Mouse (Mus musculus): ENCODE results near the gene Irf2bp1. TPM values are rescaled to one million over a fixed set of nuclear protein-coding genes. Genes with fewer than 3 reads are reported as not detected.

Irf2bp1 gene
- polyA plus RNA-seq (2012; rRNA removed) = 68.3 and 79.2 TPM in 2 replicates

DNA sequence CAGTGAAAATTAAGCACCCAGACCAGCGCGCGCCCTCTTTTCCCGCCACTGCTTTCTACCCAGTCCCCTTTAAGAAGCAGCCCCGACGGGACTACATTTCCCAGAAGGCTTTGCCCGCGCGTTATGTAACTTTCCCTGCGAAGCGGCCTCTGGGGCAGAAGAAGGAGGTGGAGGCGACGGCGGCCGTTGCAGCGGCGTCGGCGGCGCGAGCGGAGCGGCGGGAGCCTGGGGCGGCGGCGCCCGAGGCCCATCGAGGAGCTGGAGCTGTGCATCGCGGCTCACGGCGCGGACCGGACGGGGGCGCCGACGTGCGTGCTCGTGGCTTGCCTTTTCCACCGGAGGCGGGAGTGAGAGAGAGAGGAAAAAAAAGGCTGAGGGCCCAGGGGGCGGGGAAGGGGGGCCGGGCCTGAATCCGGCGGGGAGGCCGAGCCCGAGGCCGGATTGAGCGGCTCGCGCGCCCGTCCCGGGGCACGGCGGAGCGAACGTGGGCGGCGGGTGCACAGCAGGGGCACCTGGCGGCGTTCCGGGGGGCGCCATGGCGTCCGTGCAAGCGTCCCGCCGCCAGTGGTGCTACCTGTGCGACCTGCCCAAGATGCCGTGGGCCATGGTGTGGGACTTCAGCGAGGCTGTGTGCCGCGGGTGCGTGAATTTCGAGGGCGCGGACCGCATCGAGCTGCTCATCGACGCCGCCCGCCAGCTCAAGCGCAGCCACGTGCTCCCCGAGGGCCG, at the start of gene Irf2bp1:
TSS of gene Irf2bp1 (plus strand) at position 143 of the 729 bp plus-strand sequence.

DNA sequence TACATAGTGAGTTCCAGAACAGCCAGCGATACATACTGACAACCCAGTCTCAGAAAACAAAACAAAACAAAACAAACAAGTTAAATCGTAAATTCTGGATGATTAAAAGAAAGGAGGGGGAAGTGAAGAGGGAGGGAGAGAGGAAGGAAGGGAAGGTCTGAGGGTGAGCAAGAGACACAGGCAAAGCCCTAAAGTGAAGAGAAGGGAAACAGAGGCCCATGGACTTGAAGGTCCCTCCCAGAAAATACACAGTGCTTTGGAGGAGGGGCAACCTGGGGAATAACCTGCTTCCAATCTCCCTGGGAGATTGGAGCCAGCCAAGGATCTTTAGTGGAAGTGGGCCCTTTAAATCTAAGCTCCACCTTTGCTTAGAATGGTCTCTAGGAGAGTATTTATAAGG, 16.7 kb upstream of the Irf2bp1 start, which contains the start of gene Nanos2:
TSS of gene Nanos2 (plus strand) at position 301 of the 400 bp plus-strand sequence.

DNA sequence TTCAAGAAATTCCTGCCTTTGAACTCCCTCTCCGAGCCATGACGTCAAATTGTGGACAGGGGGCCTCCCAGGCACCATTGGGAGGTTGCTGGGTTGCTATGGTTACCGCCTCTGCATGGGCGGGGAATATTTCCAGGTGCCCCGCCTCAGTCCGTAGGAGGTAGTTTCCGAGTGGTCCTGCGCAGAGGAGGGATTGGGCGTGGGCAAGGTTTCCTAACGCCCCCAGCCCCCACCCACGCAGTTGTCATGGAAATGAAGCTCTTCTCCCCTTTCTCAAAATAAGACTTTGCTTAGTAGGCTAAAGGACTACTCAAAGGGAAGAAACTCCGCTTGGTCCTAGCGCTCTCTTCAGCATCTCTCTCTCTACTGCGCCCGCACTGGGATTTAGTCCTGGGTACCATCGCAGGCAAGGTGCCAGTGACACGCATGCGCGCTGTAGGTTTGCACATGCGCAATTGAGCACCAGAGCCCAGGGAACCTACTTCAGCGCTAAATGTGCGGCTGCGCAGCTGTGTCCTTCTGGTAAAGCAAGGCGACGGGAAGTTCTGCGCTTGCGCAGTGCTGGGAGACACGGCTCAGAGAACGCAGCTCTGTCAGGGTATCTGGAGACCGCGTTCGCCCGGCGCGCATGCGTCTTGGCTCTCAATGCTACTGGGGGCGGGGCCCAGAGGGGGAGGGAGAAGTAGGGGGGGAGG, 13.1 kb upstream of the Irf2bp1 start, which contains the start of gene Mypop:
TSS of gene Mypop (plus strand) at position 645 of the 695 bp plus-strand sequence.

DNA sequence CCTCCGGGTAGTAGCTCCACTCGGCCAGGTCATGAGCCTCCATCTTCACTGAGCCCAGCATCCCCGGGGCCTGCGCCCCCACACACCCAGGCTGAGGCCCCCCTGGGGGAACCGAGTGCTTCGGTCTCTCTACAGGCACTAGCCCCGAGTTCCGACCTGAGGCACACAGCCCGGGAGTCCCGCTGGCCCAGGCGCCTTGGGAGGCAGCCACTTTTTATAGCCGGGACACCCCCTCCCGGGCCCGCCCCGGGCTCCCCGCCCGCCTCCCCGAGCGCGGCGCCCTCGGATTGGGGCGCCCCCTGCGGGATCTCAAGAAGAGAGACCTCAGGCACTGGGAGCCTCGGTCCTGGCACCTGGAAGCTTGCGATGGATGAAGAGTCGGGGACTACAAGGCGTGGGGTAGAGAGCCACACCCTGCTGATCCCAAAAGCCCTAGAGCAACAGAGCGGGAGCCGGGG, 19.5 kb downstream of the Irf2bp1 start, which contains the start of gene Foxa3:
TSS of gene Foxa3 (minus strand) at position 182 of the 458 bp plus-strand sequence.

DNA sequence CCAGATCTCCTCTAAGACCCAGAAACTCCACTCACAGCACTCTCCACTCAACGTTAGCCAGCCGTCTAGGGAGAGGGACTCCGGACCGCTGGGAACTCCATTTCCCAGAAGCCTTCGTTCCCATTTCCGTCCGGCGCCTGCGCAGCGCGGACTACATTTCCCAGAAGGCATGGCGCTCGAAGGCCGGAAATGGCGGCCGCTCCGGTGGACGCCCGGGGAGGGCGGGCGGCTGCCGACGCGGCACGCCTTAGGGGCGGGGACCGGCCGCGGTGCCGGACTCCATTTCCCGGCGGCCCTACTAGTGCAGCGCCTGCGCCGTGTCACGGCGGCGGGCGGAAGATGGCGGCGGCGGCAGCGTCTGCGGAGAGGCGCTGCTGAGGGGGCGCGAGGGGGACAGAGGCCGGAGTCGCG, 20.3 kb downstream of the Irf2bp1 start, which contains the start of gene Sympk:
TSS of gene Sympk (plus strand) at position 282 of the 411 bp plus-strand sequence.

DNA sequence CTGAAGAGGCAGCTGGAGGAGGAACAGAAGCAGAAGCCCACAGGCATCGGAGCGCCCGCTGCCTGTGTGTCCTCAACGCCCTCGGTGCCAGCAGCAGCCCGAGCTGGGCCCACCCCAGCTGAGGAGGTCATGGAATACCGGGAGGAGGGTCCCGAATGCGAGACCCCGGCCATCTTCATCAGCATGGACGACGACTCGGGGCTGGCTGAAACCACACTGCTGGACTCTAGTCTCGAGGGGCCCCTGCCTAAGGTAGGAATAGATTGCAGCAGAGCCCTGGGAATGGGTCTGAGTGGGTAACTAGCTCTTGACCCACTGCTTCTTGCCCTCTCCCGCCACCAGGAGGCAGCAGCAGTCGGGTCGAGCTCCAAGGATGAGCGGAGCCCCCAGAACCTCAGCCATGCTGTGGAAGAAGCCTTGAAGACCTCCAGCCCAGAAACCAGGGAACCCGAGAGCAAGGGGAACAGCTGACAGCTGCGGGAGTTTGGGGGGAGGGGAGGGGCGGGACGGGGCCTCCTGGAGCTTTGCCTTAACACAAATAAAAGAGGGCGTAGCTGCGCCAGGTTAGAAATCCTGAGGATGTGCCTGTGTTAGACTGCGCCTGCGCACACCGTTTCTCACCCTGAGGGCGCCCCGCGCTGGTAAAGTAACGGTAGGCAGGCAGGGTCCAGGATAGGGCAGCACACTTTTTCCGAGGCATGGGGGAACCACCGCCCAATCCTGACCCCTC, 50.4 kb downstream of the Irf2bp1 start, which contains the start of gene Rsph6a:
TSS of gene Rsph6a (plus strand) at position 644 of the 730 bp plus-strand sequence.

Other genes starting within 250 kb of the Irf2bp1 start
- not detected in 2 replicates for gene Psg19, start 205.5 kb upstream of the Irf2bp1 start, polyA plus RNA-seq (2012; rRNA removed)
- gene Psg17, start 182.4 kb upstream of the Irf2bp1 start, polyA plus RNA-seq (2012; rRNA removed) = 0.41 and 0.78 TPM in 2 replicates
- gene Mill2, start 164.1 kb upstream of the Irf2bp1 start, polyA plus RNA-seq (2012; rRNA removed) = 9.3 and 10.4 TPM in 2 replicates
- gene Pglyrp1, start 132.7 kb upstream of the Irf2bp1 start, polyA plus RNA-seq (2012; rRNA removed) = 69.1 and 85.2 TPM in 2 replicates
- gene Ccdc61, start 93.6 kb upstream of the Irf2bp1 start, polyA plus RNA-seq (2012; rRNA removed) = 33.0 and 34.0 TPM in 2 replicates
- gene Nova2, start 78.2 kb upstream of the Irf2bp1 start, polyA plus RNA-seq (2012; rRNA removed) = 1.1 and 1.2 TPM in 2 replicates
- 1.5 and 1.7 TPM in 2 replicates for gene Nanos2, start 16.6 kb upstream of the Irf2bp1 start, polyA plus RNA-seq (2012; rRNA removed)
- 27.5 and 29.2 TPM in 2 replicates for gene Mypop, start 12.8 kb upstream of the Irf2bp1 start, polyA plus RNA-seq (2012; rRNA removed)
- gene Foxa3, start 19.5 kb downstream of the Irf2bp1 start, polyA plus RNA-seq (2012; rRNA removed) = 2.9 and 5.5 TPM in 2 replicates
- 143 and 147 TPM in 2 replicates for gene Sympk, start 20.3 kb downstream of the Irf2bp1 start, polyA plus RNA-seq (2012; rRNA removed)
- 0.09 TPM in 1 of 2 replicates, not detected in the other for gene Rsph6a, start 50.6 kb downstream of the Irf2bp1 start, polyA plus RNA-seq (2012; rRNA removed)
- 169 and 185 TPM in 2 replicates for gene Dmwd, start 72.2 kb downstream of the Irf2bp1 start, polyA plus RNA-seq (2012; rRNA removed)
- 478 and 584 TPM in 2 replicates for gene Dmpk, start 79.8 kb downstream of the Irf2bp1 start, polyA plus RNA-seq (2012; rRNA removed)
- gene Six5, start 90.5 kb downstream of the Irf2bp1 start, polyA plus RNA-seq (2012; rRNA removed) = 117 and 130 TPM in 2 replicates
- gene Gm4969, start 114.3 kb downstream of the Irf2bp1 start, polyA plus RNA-seq (2012; rRNA removed) = 0.26 and 0.76 TPM in 2 replicates
- 16.2 and 18.5 TPM in 2 replicates for gene Fbxo46, start 115.8 kb downstream of the Irf2bp1 start, polyA plus RNA-seq (2012; rRNA removed)
- 15.1 and 19.6 TPM in 2 replicates for gene Qpctl, start 145.2 kb downstream of the Irf2bp1 start, polyA plus RNA-seq (2012; rRNA removed)
- gene Snrpd2, start 145.7 kb downstream of the Irf2bp1 start, polyA plus RNA-seq (2012; rRNA removed) = 49.6 and 49.8 TPM in 2 replicates
- 0.46 and 0.69 TPM in 2 replicates for gene Gipr, start 162.1 kb downstream of the Irf2bp1 start, polyA plus RNA-seq (2012; rRNA removed)
- 84.0 and 89.9 TPM in 2 replicates for gene Eml2, start 172.4 kb downstream of the Irf2bp1 start, polyA plus RNA-seq (2012; rRNA removed)
- 11.0 and 12.7 TPM in 2 replicates for gene Gpr4, start 208.5 kb downstream of the Irf2bp1 start, polyA plus RNA-seq (2012; rRNA removed)
- 40.3 and 44.6 TPM in 2 replicates for gene Opa3, start 224.3 kb downstream of the Irf2bp1 start, polyA plus RNA-seq (2012; rRNA removed)

Measured in ovary, adult 2 months (tissue).